Mouse (Mus musculus): Measurements from ENCODE around the gene Rab3gap1.

The Rab3gap1 gene

GRCm38 (mm10) chr1:127868300-127869261 lies at the start of gene Rab3gap1:
TSS of gene Rab3gap1 (plus strand) at chr1:127868773.
- DNase-seq (ENCODE audit: low read depth, low spot score), result peak; percentile 92

DNA sequence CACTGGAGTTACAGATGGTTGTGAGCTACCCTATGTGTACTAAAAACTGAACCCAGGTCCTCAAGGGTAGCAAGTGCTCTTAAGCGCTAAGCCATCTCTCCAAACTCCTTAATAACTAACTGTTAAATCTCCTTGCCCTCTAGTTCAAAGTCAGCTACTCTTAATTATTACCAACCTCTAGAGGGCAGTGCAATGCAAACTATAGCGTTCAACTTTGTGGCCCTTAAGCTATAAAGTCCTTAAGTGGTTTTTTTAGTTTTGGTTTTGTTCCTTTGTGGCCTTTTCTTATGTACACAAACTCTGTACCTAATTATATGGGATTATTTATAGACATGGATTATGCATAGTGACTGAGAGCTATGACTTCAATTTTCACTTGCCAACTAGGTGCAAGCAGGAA lies 41.2 kb upstream of the Rab3gap1 start:
- peak; percentile 66 for DNase-seq (ENCODE audit: low read depth, low spot score)

GRCm38 (mm10) chr1:127830215-127830921 lies 38.2 kb upstream of the Rab3gap1 start:
- no peak for DNase-seq (ENCODE audit: low read depth, low spot score)

DNA sequence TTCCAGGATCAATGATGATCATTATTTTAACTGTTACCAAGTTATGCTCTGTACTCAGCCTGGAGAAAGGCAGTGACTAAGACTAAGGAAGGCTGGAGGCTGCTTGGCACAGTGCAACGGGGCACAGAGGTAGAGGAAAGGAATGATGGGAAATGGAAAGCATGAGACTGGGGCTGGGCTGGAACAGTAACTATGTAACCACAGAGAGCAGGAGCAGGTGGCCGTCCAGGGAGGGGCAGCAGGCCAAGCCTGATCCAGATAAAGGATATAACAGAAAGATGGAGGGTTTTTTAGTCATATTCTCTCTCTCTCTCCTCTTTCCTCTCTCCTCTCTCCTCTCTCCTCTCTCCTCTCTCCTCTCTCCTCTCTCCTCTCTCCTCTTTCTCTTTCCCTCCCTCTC lies 34.9 kb upstream of the Rab3gap1 start:
- DNase-seq (ENCODE audit: low read depth, low spot score), result no peak

- no peak for DNase-seq (ENCODE audit: low read depth, low spot score)
Measured at GRCm38 (mm10) chr1:127834202-127834601, 34.4 kb upstream of the Rab3gap1 start.

DNA sequence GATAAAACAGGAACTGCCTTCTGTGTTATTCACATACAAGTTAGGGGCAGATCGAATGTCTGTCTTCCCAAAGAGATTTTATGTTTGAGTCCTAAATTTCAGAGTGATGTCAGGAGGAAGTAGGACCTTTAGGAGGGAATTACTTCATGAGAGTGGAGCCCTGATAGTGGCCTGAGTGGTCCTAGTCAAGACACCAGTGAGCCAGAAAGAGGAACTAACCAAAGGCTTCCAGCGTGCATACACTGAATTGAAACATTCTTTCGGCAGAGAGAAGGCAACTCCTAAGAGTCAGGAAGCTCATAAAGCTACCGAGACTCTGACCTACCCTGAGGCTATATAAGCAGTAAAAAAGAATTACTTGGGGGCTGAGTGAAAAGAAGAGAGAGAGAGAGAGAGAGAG lies 32.0 kb upstream of the Rab3gap1 start:
- DNase-seq (ENCODE audit: low read depth, low spot score), result no peak

DNA sequence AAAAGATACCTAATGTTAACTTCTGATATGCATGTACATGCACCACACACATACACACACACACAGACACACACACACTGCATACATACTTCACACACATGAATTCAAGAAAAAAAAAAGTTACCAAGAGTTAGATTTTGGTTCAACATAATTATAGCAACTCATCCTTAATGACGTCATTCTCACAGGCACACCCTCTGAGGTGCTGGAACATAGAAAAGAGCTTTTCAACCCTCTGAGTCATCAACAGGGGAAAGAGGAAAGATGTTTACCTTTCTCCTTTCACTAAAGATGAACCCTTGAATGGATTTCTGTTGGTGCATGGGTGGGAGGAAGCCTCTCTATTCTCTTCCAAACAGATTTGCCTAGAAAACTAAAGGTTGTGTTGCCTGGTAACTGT lies 30.0 kb upstream of the Rab3gap1 start:
- DNase-seq (ENCODE audit: low read depth, low spot score), result no peak

- DNase-seq (ENCODE audit: low read depth, low spot score), result no peak
Measured at GRCm38 (mm10) chr1:127845472-127845871, 23.1 kb upstream of the Rab3gap1 start.

DNA sequence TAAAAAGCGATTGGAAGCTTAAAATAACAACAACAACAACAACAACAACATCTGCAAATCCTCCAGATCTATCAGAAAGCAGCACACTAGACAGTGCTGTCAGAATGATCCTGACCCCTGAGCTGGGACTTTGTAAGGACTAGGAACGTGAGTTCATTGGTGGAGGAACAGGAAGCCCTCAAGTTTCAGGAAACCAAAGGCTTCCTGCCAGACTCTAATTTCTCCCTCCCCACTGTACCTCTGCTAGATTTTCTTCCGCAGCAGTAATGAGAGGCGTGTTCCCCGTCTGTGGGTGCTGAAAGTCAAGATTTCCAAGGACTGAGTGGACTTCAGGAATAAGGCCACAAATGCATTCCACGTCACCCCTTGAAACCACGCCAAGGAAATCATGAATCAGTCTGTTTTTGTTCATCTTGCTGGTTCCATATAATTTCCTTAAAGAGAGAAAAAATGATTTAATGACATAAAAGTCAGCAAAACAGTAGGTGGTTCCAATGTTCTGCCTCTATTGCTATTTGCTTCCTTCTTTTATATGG lies 18.4 kb upstream of the Rab3gap1 start:
- no peak for DNase-seq (ENCODE audit: low read depth, low spot score)

DNA sequence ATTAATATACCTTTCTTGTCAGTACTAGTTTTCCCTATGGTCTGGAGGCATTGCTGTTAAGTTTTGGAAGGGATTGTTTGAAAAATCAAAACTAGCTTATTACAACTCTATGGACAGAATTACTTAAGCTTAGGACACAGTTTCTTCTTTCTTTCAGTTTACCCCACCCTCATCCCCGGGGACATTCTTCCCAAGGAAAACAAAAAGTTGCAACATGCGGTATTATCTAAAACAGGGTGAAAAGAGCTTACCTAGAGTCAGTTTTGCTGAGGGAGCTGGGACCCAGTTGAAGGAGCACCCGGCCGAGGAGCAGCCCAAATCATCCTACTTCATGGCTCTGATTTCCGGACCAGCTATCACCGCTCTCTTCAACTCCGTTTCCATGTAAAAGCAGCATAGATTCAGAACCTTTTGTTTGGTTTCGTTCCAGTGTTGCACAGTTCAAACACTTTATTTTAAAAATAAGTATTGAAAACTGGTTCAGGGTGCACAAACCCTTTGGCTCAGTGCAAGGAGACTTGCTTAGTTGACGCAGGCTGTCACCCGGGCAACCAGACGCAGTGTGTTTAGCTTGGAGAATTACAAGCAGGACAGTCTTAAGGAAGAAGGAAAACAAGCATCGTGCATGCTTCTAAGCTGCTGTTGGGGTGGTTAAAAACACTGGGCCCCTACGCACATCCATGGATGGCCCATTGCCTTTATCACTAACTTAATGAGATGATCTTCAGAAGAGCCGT lies 13.9 kb upstream of the Rab3gap1 start, which contains the start of gene Map3k19:
TSS of gene Map3k19 (minus strand) at position 546 of the 737 bp plus-strand sequence.
- no peak for DNase-seq (ENCODE audit: low read depth, low spot score)

GRCm38 (mm10) chr1:127858945-127859648 lies 9.5 kb upstream of the Rab3gap1 start:
- no peak for DNase-seq (ENCODE audit: low read depth, low spot score)

DNA sequence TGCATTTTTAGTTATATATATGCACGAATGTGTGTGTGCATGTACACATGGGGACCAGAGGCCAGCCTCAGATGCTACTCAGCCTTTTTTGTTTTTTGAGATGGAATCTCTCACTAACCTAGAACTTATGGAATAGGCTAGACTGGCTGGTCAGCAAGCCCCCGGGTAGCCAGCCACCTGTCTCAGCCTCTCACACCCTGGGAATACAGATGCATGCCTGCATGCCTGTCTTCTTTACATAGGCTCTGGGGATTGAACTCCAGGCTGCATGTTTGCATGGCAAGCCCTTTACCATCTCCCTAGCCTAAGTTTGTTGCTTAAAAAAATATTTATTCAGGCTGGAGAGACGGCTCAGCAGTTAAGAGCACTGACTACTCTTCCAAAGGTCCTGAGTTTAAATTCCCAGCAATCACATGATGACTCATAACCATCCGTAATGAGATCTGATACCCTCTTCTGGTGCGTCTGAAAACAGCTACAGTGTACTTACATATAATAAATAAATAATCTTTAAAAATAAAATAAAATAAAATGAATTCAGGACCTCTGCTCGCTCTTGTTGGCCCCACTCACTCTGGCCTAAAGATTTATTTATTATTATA lies 8.7 kb upstream of the Rab3gap1 start:
- no peak for DNase-seq (ENCODE audit: low read depth, low spot score)

DNA sequence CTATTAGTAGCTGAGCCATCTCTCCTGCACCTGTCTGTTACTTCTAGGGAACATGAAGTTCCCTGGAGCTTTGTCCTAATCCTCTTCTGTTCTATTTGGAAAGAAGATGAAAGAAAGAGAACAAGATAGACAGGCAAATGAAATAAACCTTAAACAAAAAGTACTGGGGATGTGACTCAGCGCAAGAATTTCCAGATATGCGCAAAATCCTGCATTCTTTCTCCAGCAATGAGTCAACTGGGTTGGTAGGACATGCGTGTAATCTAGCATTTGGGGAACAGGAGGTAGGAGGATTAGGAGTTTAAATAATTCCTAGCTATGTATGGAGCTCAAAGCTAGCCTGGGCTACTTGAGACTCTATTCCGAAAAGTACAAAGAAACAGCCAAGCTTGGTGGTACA lies 8.1 kb upstream of the Rab3gap1 start:
- DNase-seq (ENCODE audit: low read depth, low spot score), result no peak

DNA sequence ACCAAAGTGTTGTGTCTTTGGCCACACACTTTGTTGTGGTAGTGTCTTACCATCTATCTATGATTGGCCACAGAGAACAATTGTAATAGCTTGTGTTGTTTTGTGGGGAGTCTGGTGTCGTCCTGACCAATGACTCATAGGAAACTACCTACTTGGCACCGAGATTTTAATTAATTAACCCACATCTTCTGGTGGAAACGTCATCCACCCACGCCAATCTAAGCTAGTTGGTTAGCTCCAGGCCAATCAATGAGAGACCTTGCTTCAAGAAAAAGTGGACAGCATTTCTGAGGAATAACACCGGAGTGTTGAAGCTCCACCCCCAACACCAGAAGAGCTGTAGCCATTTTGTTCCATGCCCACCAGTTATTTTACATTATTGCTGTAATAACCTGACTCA lies 6.7 kb upstream of the Rab3gap1 start:
- no peak for DNase-seq (ENCODE audit: low read depth, low spot score)

DNA sequence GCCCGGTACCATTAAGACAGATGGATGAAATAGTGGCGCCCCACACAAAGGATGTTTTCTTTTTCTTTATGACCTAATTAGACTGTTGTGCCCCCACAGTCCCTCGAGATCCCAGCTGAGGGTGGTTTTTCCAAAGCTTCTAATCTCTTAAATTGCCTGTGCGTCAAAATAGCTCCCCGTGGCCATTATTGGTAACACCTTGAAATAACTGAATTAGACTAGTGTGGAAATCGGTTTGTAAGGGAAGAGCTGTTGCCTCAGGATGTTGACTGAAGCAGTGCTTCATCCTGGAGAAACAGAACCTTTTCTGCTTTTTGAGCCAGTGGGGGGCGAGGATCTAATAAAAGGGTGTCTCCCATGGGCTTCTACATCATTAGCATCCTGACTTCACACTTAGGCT lies 4.8 kb upstream of the Rab3gap1 start:
- no peak for DNase-seq (ENCODE audit: low read depth, low spot score)

GRCm38 (mm10) chr1:127869276-127869675 lies 703 bp downstream of the Rab3gap1 start:
- no peak for DNase-seq (ENCODE audit: low read depth, low spot score)

- DNase-seq (ENCODE audit: low read depth, low spot score), result no peak
Measured at GRCm38 (mm10) chr1:127899401-127899800, 30.8 kb downstream of the Rab3gap1 start.

- DNase-seq (ENCODE audit: low read depth, low spot score), result peak; percentile 93
Measured at GRCm38 (mm10) chr1:127904774-127905385, 36.3 kb downstream of the Rab3gap1 start.

GRCm38 (mm10) chr1:127913116-127913515 lies 44.5 kb downstream of the Rab3gap1 start:
- DNase-seq (ENCODE audit: low read depth, low spot score), result no peak

GRCm38 (mm10) chr1:127915316-127915715 lies 46.7 kb downstream of the Rab3gap1 start:
- DNase-seq (ENCODE audit: low read depth, low spot score), result no peak
